Mouse (Mus musculus) forebrain, embryonic 12.5 days (tissue): Measurements from ENCODE around the gene Raver2. TPM values are rescaled to one million over a fixed set of nuclear protein-coding genes. Genes with fewer than 3 reads are reported as not detected.
A peak's percentile ranks its signal among the peaks of the same experiment; 100 is the strongest.
"Not testable (repeated sequence)": the region's sequence is repeated elsewhere in the genome, so short reads cannot be mapped to it uniquely, and the experiment has no call there.

Source experiments
- ATAC-seq: fragments of 200-750 bp; cut with Nextera tagmentation; 2 replicates; pipeline ENCODE4 v1.8.0; 2017; ENCODE audit warnings: moderate TSS enrichment; ENCODE audit not compliant: low FRiP score
- H3K27ac ChIP-seq: fragments of 300-500 bp; sonication (generic); 2 replicates; pipeline ENCODE4 v1.5.1; 2016; ENCODE audit warnings: mild to moderate bottlenecking
- H3K27me3 ChIP-seq: fragments of 300-500 bp; sonication (generic); 2 replicates; pipeline ENCODE4 v1.6.1; 2016; ENCODE audit warnings: mild to moderate bottlenecking
- H3K36me3 ChIP-seq: fragments of 300-500 bp; sonication (generic); replicated peaks from 2 replicates; pipeline ENCODE4 v1.6.1; 2016; ENCODE audit warnings: mild to moderate bottlenecking
- H3K4me1 ChIP-seq: fragments of 300-500 bp; sonication (generic); 2 replicates; pipeline ENCODE4 v1.6.1; 2016
- H3K4me2 ChIP-seq: fragments of 300-500 bp; sonication (generic); 2 replicates; pipeline ENCODE4 v1.6.1; 2016; ENCODE audit warnings: mild to moderate bottlenecking, moderate library complexity
- H3K4me3 ChIP-seq: fragments of 300-500 bp; sonication (generic); replicated peaks from 2 replicates; pipeline ENCODE4 v1.5.1; 2016; ENCODE audit warnings: mild to moderate bottlenecking
- H3K9ac ChIP-seq: fragments of 300-500 bp; sonication (generic); 2 replicates; pipeline ENCODE4 v1.6.1; 2016; ENCODE audit warnings: mild to moderate bottlenecking
- H3K9me3 ChIP-seq: fragments of 300-500 bp; sonication (generic); 2 replicates; pipeline ENCODE4 v1.6.1; 2016
- WGBS: fragments of 180-500 bp; shearing (Covaris S2); methylation state at CpG from one replicate; pipeline ENCODE4 v1.1.7; 2016; 5-methylcytosine and 5-hydroxymethylcytosine counted together
- polyA plus RNA-seq: library from polyadenylated mRNA; unstranded; fragments of >200 nt; fragmentation: Nextera tagmentation; extraction: Ambion mirVana; gene quantifications from 2 replicates; pipeline ENCODE4 v1.2.1, GENCODE M21; 2016

Raver2 gene
- polyA plus RNA-seq, 1 experiment from 2014 or later: 11.2 TPM

- Histone ChIP-seq H3K4me1 (peaks cover 8% of the 10 kb centered on the region; the same call in 1 of the 2 replicates), H3K4me2 (peak overlapping the region; percentile 94), H3K27ac (no peak overlapping the region), H3K4me3 (peak overlapping the region; percentile 87), H3K9ac (peak overlapping the region; percentile 77), H3K36me3 (no peaks in the 10 kb centered on the region), H3K9me3 (no peaks in the 10 kb centered on the region), H3K27me3 (0 out of 2 replicates have a peak, but pooled peaks cover 12% of the 10 kb centered on the region)
- under 1% methylated on average over 55 of the region's 55 CpGs for WGBS
- ATAC-seq: peak; percentile 69
These were observed 580 bp downstream of the Raver2 start for GRCm38 (mm10) chr4:101069154-101069971.

DNA sequence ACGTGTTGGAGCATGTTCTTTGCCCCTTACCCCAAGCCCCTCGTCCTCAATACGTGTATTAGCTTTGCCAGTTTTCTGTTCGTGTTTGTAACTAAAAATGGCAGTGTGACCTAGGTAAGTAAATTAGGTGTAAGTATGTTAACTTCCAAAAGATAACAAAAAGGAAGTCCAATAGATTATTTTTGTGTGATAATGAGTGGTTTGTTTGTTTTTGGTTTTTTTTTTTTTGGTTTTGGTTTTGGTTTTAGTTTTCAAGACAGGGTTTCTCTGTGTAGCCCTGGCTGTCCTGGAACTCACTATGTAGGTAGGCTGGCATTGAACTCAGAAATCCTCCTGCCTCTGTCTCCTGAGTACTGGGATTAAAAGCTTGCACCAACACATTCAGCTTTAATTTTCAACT, 2.8 kb downstream of the Raver2 start:
- WGBS: 90% methylated on average over 4 of the region's 4 CpGs
- peaks cover 12% of the 10 kb centered on the region; the same call in 1 of the 2 replicates for H3K4me1 ChIP-seq
- H3K4me2 ChIP-seq: no peak overlapping the region
- no peaks in the 10 kb centered on the region for H3K36me3 ChIP-seq
- H3K4me3 ChIP-seq: no peak overlapping the region
- H3K9ac ChIP-seq: no peak overlapping the region
- 0 out of 2 replicates have a peak, but pooled peaks cover 12% of the 10 kb centered on the region for H3K27me3 ChIP-seq
- H3K9me3 ChIP-seq: no peaks in the 10 kb centered on the region
- no peak overlapping the region for H3K27ac ChIP-seq
- ATAC-seq: no peak

GRCm38 (mm10) chr4:101076425-101076824, 7.6 kb downstream of the Raver2 start:
- H3K27me3 ChIP-seq: no peaks in the 10 kb centered on the region
- 23% methylated on average over 3 of the region's 3 CpGs for WGBS
- ATAC-seq: no peak
- H3K4me2 ChIP-seq: no peak overlapping the region
- peaks cover 7% of the 10 kb centered on the region for H3K4me1 ChIP-seq
- H3K4me3 ChIP-seq: no peak overlapping the region
- H3K36me3 ChIP-seq: no peaks in the 10 kb centered on the region
- H3K9ac ChIP-seq: no peak overlapping the region
- H3K27ac ChIP-seq: no peak overlapping the region
- no peaks in the 10 kb centered on the region for H3K9me3 ChIP-seq

- 64% methylated on average over 3 of the region's 3 CpGs for WGBS
- ATAC-seq: no peak
- Histone ChIP-seq H3K27ac (no peak overlapping the region), H3K27me3 (no peaks in the 10 kb centered on the region), H3K4me1 (peaks cover 25% of the 10 kb centered on the region), H3K9ac (no peak overlapping the region), H3K4me3 (no peak overlapping the region), H3K9me3 (no peaks in the 10 kb centered on the region), H3K36me3 (no peaks in the 10 kb centered on the region), H3K4me2 (no peak overlapping the region)
These were observed 11.2 kb downstream of the Raver2 start for GRCm38 (mm10) chr4:101080016-101080415.

DNA sequence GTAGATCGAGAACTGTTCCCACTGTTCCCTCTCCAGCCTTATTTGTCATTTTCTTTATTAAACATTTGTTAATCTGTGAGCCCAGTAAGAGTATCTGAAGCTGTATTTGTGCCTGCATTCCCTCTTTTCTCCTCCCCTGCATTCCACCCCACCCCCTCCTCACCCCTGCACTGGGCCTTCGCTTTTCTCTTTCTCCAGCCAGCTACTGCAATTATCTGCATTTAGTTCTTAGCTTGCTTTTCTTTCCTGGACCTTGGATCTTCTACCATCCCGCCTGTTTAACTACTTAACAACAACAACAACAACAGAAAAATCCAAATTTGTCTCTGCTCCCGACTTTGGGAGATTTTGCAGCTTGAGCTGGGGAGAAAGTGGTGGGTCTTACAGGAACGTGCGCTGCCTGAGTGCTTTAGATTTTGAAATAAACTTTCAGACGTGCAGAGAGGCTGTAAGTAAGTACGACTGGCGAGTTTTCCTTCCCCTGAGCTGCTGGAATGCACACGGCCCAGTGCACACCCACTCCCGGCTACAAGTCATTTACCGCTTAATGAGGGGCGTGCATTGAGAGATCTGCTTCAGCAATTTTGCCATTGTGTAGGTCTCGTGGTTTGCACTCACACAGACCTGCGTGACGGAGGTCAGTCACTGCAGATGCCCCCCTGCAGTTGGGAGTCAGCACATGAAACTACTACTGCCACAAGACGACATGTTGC, 13.5 kb downstream of the Raver2 start:
- Histone ChIP-seq H3K4me2 (peak overlapping the region; percentile 33), H3K36me3 (no peaks in the 10 kb centered on the region), H3K9me3 (no peaks in the 10 kb centered on the region), H3K4me3 (no peak overlapping the region), H3K27ac (peak overlapping the region; percentile 76), H3K9ac (no peak overlapping the region), H3K27me3 (no peaks in the 10 kb centered on the region), H3K4me1 (peaks cover 21% of the 10 kb centered on the region)
- WGBS: 6% methylated on average over 17 of the region's 17 CpGs
- peak; percentile 77 for ATAC-seq

DNA sequence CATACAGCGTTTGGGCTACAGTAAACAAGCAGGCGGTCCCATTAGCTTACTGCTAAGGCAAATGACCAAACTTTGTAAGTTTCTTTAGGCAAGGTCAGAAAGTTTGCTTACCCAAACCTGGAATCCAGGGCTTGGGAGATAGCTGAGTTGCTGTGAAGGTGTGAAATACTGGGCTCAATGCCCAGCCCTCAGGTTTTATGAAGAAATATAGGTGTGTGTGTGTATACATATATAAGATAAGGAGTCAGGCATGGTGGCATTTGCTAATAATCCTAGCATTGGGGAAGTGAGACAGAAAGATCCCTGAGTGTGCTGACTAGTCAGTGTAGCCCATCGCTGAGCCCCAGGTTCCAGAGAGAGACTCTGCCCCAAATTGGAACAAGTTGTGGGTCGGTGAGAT, 16.1 kb downstream of the Raver2 start:
- no peak for ATAC-seq
- no peak overlapping the region for H3K27ac ChIP-seq
- no peaks in the 10 kb centered on the region for H3K9me3 ChIP-seq
- no peaks in the 10 kb centered on the region for H3K27me3 ChIP-seq
- peaks cover 25% of the 10 kb centered on the region for H3K4me1 ChIP-seq
- H3K9ac ChIP-seq: no peak overlapping the region
- H3K4me3 ChIP-seq: no peak overlapping the region
- WGBS: 95% methylated on average over 4 of the region's 4 CpGs
- H3K36me3 ChIP-seq: no peaks in the 10 kb centered on the region
- H3K4me2 ChIP-seq: no peak overlapping the region

DNA sequence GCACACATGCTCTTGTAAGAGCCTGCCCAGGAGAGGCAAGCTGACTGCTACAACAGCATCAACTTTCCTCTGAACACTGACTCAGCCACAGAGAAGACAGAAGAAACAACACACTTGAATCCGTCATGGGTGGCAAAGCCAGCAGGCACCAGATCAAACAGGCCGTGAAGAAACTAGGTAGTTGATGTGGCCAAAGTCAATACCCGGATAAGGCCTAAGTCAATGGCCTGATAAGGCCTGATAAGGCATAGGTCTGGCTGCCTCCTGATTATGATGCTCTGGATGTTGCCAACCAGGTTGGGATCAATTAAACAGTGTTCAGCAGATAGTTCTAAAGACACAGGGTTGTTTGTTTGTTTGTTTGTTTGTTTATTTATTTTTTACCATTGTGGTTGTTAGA, 17.3 kb downstream of the Raver2 start:
- H3K4me3 ChIP-seq: no peak overlapping the region
- H3K36me3 ChIP-seq: no peaks in the 10 kb centered on the region
- 95% methylated on average over 3 of the region's 3 CpGs for WGBS
- ATAC-seq: no peak
- no peaks in the 10 kb centered on the region for H3K27me3 ChIP-seq
- H3K4me2 ChIP-seq: no peak overlapping the region
- H3K27ac ChIP-seq: no peak overlapping the region
- no peaks in the 10 kb centered on the region for H3K9me3 ChIP-seq
- H3K4me1 ChIP-seq: peaks cover 25% of the 10 kb centered on the region
- H3K9ac ChIP-seq: no peak overlapping the region

GRCm38 (mm10) chr4:101087721-101088120, 18.9 kb downstream of the Raver2 start:
- peaks cover 9% of the 10 kb centered on the region for H3K4me1 ChIP-seq
- no peak overlapping the region for H3K27ac ChIP-seq
- no peak overlapping the region for H3K4me2 ChIP-seq
- WGBS: 35% methylated on average over 1 of the region's 1 CpGs
- H3K27me3 ChIP-seq: no peaks in the 10 kb centered on the region
- H3K9me3 ChIP-seq: no peaks in the 10 kb centered on the region
- H3K4me3 ChIP-seq: no peak overlapping the region
- no peak for ATAC-seq
- H3K36me3 ChIP-seq: no peaks in the 10 kb centered on the region
- H3K9ac ChIP-seq: no peak overlapping the region

- ATAC-seq, H3K27me3 ChIP-seq, H3K27ac ChIP-seq, H3K9me3 ChIP-seq, H3K9ac ChIP-seq, H3K36me3 ChIP-seq, H3K4me1 ChIP-seq, H3K4me2 ChIP-seq, H3K4me3 ChIP-seq: not testable (repeated sequence)
- WGBS: 93% methylated on average over 3 of the region's 3 CpGs
These were observed 21.8 kb downstream of the Raver2 start for GRCm38 (mm10) chr4:101090630-101091029.

GRCm38 (mm10) chr4:101093292-101093691, 24.5 kb downstream of the Raver2 start:
- no peak for ATAC-seq
- H3K4me1 ChIP-seq: 0 out of 2 replicates have a peak, but pooled peaks cover 2% of the 10 kb centered on the region
- no peak overlapping the region for H3K9ac ChIP-seq
- no peak overlapping the region for H3K4me2 ChIP-seq
- no peak overlapping the region for H3K27ac ChIP-seq
- WGBS: 87% methylated on average over 10 of the region's 10 CpGs
- H3K36me3 ChIP-seq: no peaks in the 10 kb centered on the region
- no peaks in the 10 kb centered on the region for H3K9me3 ChIP-seq
- H3K4me3 ChIP-seq: no peak overlapping the region
- no peaks in the 10 kb centered on the region for H3K27me3 ChIP-seq

- no peaks in the 10 kb centered on the region for H3K27me3 ChIP-seq
- no peak for ATAC-seq
- H3K27ac ChIP-seq: no peak overlapping the region
- 94% methylated on average over 12 of the region's 12 CpGs for WGBS
- no peaks in the 10 kb centered on the region for H3K4me1 ChIP-seq
- H3K36me3 ChIP-seq: peaks cover 26% of the 10 kb centered on the region
- H3K9me3 ChIP-seq: peaks cover 16% of the 10 kb centered on the region
- no peak overlapping the region for H3K4me3 ChIP-seq
- H3K9ac ChIP-seq: no peak overlapping the region
- H3K4me2 ChIP-seq: no peak overlapping the region
These were observed 38.3 kb downstream of the Raver2 start for GRCm38 (mm10) chr4:101107122-101107521.

DNA sequence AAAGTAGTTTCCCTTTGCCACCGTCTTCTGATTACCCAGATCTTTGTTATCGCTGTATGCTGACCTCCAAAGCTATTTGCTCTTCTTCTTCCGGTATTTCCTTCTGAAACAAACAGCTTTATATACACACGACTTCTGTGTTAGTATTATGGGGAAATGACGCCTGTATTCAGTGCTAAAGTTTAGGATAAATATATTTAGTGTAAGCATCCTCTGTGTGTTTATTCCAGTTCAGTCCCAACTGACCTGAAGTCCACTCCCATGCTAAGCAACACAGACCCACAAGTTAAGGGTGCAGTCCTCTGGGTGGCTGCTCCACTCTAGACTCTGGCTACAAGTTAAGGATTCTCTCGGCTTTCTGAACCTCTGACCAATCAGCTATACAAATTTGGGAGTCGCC, 52.2 kb downstream of the Raver2 start:
- H3K9ac ChIP-seq: no peak overlapping the region
- no peaks in the 10 kb centered on the region for H3K27me3 ChIP-seq
- H3K36me3 ChIP-seq: no peaks in the 10 kb centered on the region
- 92% methylated on average over 7 of the region's 7 CpGs for WGBS
- no peak for ATAC-seq
- no peak overlapping the region for H3K4me3 ChIP-seq
- no peak overlapping the region for H3K4me2 ChIP-seq
- H3K27ac ChIP-seq: no peak overlapping the region
- H3K4me1 ChIP-seq: no peaks in the 10 kb centered on the region
- no peaks in the 10 kb centered on the region for H3K9me3 ChIP-seq
